Mouse (Mus musculus) heart, postnatal 0 days (tissue): ENCODE data around the gene Uvrag. TPM values are rescaled to one million over a fixed set of nuclear protein-coding genes. Genes with fewer than 3 reads are reported as not detected.

Experiments used
- ATAC-seq: fragments of 200-750 bp; cut with Nextera tagmentation; 2 replicates; pipeline ENCODE4 v1.8.0; 2017; ENCODE audit warnings: low read depth, moderate number of reproducible peaks, moderate library complexity; ENCODE audit not compliant: insufficient read depth
- DNase-seq: peaks from one replicate; pipeline ENCODE4 v3.0.0-alpha.2; 2016; ENCODE audit warnings: low spot score
- H3K27ac ChIP-seq: fragments of 300-500 bp; sonication (generic); 2 replicates; pipeline ENCODE4 v1.5.1; 2014; ENCODE audit warnings: low read depth, mild to moderate bottlenecking
- H3K27me3 ChIP-seq: fragments of 300-500 bp; sonication (generic); 2 replicates; pipeline ENCODE4 v1.6.1; 2014; ENCODE audit warnings: low read length, mixed read lengths; ENCODE audit not compliant: control insufficient read depth, insufficient read depth
- H3K36me3 ChIP-seq: fragments of 300-500 bp; sonication (generic); replicated peaks from 2 replicates; pipeline ENCODE4 v1.6.1; 2014; ENCODE audit warnings: low read length, mixed read lengths; ENCODE audit not compliant: control insufficient read depth, insufficient read depth
- H3K4me1 ChIP-seq: fragments of 300-500 bp; sonication (generic); 2 replicates; pipeline ENCODE4 v1.6.1; 2014; ENCODE audit warnings: antibody characterized with exemption; ENCODE audit not compliant: control insufficient read depth, insufficient read depth
- H3K4me2 ChIP-seq: fragments of 300-500 bp; sonication (generic); 2 replicates; pipeline ENCODE4 v1.6.1; 2014; ENCODE audit warnings: low read depth, mild to moderate bottlenecking, low read length, moderate library complexity
- H3K4me3 ChIP-seq: fragments of 300-500 bp; sonication (generic); 2 replicates; pipeline ENCODE4 v1.5.1; 2014; ENCODE audit warnings: low read depth, low read length
- H3K9ac ChIP-seq: fragments of 300-500 bp; sonication (generic); replicated peaks from 2 replicates; pipeline ENCODE4 v1.6.1; 2014; ENCODE audit warnings: low read depth, low read length, mixed read lengths
- H3K9me3 ChIP-seq: fragments of 300-500 bp; sonication (generic); replicated peaks from 2 replicates; pipeline ENCODE4 v1.6.1; 2016; ENCODE audit warnings: low read length; ENCODE audit not compliant: control insufficient read depth
- CTCF ChIP-seq: IDR thresholded peaks from 2 replicates; pipeline ENCODE4 v1.5.1; 2016; ENCODE audit warnings: antibody characterized with exemption, control low read depth, low read depth
- EP300 ChIP-seq: IDR thresholded peaks from 2 replicates; pipeline ENCODE4 v1.6.1; 2016; ENCODE audit warnings: antibody characterized with exemption, low read depth
- WGBS: fragments of 180-500 bp; shearing (Covaris S2); extraction: QIAGEN DNeasy Blood & Tissue Kit; methylation state at CpG from one replicate; pipeline ENCODE4 v1.1.7; 2014; 5-methylcytosine and 5-hydroxymethylcytosine counted together
- polyA plus RNA-seq: library from polyadenylated mRNA; unstranded; fragments of >200 nt; fragmentation: Nextera tagmentation; extraction: Ambion mirVana; gene quantifications from 2 replicates; pipeline ENCODE4 v1.2.1, GENCODE M21; 2015
- total RNA-seq: library from RNA; depleted of rRNA; stranded (reverse); fragments of >200 nt; gene quantifications from 2 replicates; pipeline ENCODE4 v1.2.3, GENCODE M21; 2014; ENCODE audit warnings: low replicate concordance

The Uvrag gene
- total and polyA plus RNA-seq, 2 experiments from 2014 or later = 11.8 to 38.1 TPM

GRCm38 (mm10) chr7:99170519-99170918 is 29.6 kb upstream of the Uvrag start:
- Histone ChIP-seq H3K27ac (no peak overlapping the region), H3K4me2 (no peak overlapping the region), H3K27me3 (no peaks in the 10 kb centered on the region), H3K9me3 (no peaks in the 10 kb centered on the region), H3K4me1 (peaks cover 4% of the 10 kb centered on the region; the same call in 1 of the 2 replicates), H3K36me3 (0 out of 2 replicates have a peak, but pooled peaks cover 4% of the 10 kb centered on the region), H3K9ac (no peak overlapping the region), H3K4me3 (no peak overlapping the region)
- DNase-seq = no peak
- TF ChIP-seq CTCF = no peak
- TF ChIP-seq EP300 = no peak
- 93% methylated on average over 6 of the region's 6 CpGs for WGBS
- ATAC-seq = no peak

GRCm38 (mm10) chr7:99169717-99170403 is 28.9 kb upstream of the Uvrag start:
- Histone ChIP-seq H3K4me3 (no peak overlapping the region), H3K9ac (no peak overlapping the region), H3K9me3 (no peaks in the 10 kb centered on the region), H3K27ac (no peak overlapping the region), H3K27me3 (no peaks in the 10 kb centered on the region), H3K36me3 (0 out of 2 replicates have a peak, but pooled peaks cover 4% of the 10 kb centered on the region), H3K4me1 (peaks cover 4% of the 10 kb centered on the region; the same call in 1 of the 2 replicates), H3K4me2 (no peak overlapping the region)
- 86% methylated on average over 9 of the region's 9 CpGs for WGBS
- no peak for ATAC-seq
- TF ChIP-seq CTCF (no peak), EP300 (no peak)
- no peak for DNase-seq

- no peak overlapping the region for H3K27ac ChIP-seq
- 0 out of 2 replicates have a peak, but pooled peaks cover 4% of the 10 kb centered on the region for H3K4me1 ChIP-seq
- H3K27me3 ChIP-seq = no peaks in the 10 kb centered on the region
- TF ChIP-seq CTCF (no peak), EP300 (no peak)
- H3K9ac ChIP-seq = no peak overlapping the region
- H3K4me3 ChIP-seq = no peak overlapping the region
- H3K9me3 ChIP-seq = no peaks in the 10 kb centered on the region
- ATAC-seq = no peak
- 75% methylated on average over 6 of the region's 6 CpGs for WGBS
- no peak overlapping the region for H3K4me2 ChIP-seq
- no peak for DNase-seq
- 0 out of 2 replicates have a peak, but pooled peaks cover 4% of the 10 kb centered on the region for H3K36me3 ChIP-seq
These were observed 27.8 kb upstream of the Uvrag start for GRCm38 (mm10) chr7:99168756-99169155.

GRCm38 (mm10) chr7:99167939-99168338 is 27.0 kb upstream of the Uvrag start:
- no peak overlapping the region for H3K9ac ChIP-seq
- DNase-seq (no peak), ATAC-seq (no peak)
- H3K4me3 ChIP-seq = no peak overlapping the region
- TF ChIP-seq CTCF (no peak), EP300 (no peak)
- 0 out of 2 replicates have a peak, but pooled peaks cover under 1% of the 10 kb centered on the region for H3K4me1 ChIP-seq
- no peaks in the 10 kb centered on the region for H3K27me3 ChIP-seq
- no peaks in the 10 kb centered on the region for H3K9me3 ChIP-seq
- WGBS = 58% methylated on average over 5 of the region's 5 CpGs
- H3K4me2 ChIP-seq = no peak overlapping the region
- H3K36me3 ChIP-seq = 0 out of 2 replicates have a peak, but pooled peaks cover 4% of the 10 kb centered on the region
- no peak overlapping the region for H3K27ac ChIP-seq

- DNase-seq = no peak
- Histone ChIP-seq H3K4me2 (no peak overlapping the region), H3K4me1 (peaks cover 9% of the 10 kb centered on the region), H3K27me3 (no peaks in the 10 kb centered on the region), H3K27ac (no peak overlapping the region), H3K36me3 (0 out of 2 replicates have a peak, but pooled peaks cover 4% of the 10 kb centered on the region), H3K9ac (no peak overlapping the region), H3K9me3 (no peaks in the 10 kb centered on the region), H3K4me3 (no peak overlapping the region)
- TF ChIP-seq CTCF (no peak), EP300 (no peak)
- ATAC-seq = no peak
- 40% methylated on average over 8 of the region's 8 CpGs for WGBS
These were observed 25.2 kb upstream of the Uvrag start for GRCm38 (mm10) chr7:99166159-99166558.
